Mouse (Mus musculus): ENCODE measurements around the gene Meis2. TPM values are rescaled to one million over a fixed set of nuclear protein-coding genes. Genes with fewer than 3 reads are reported as not detected.

Meis2 gene
- polyA plus RNA-seq, 1 experiment from 2014 or later = 52.8 TPM

- H3K4me3 ChIP-seq (replicated peaks; ENCODE audit: low read depth, low read length) = no peak overlapping the region
- H3K9me3 ChIP-seq (replicated peaks; ENCODE audit: low read length) = no peaks in the 10 kb centered on the region
- 76% methylated on average over 2 of the region's 2 CpGs for WGBS
- H3K27me3 ChIP-seq (ENCODE audit: insufficient read depth, low read length) = no peaks in the 10 kb centered on the region
- H3K4me1 ChIP-seq (replicated peaks; ENCODE audit: insufficient read depth, low read length) = 0 out of 2 replicates have a peak, but pooled peaks cover 3% of the 10 kb centered on the region
- no peak overlapping the region for H3K9ac ChIP-seq (ENCODE audit: low read depth, low read length)
- no peak overlapping the region for H3K27ac ChIP-seq
- ATAC-seq (replicated peaks; ENCODE audit: low FRiP score, low read depth) (no peak), DNase-seq (ENCODE audit: low spot score) (no peak)
- no peak for TF ChIP-seq CTCF (IDR thresholded peaks at IDR 0.05; ENCODE audit: low read depth)
- no peaks in the 10 kb centered on the region for H3K36me3 ChIP-seq (ENCODE audit: insufficient read depth, low read length)
- H3K4me2 ChIP-seq (ENCODE audit: low read length) = no peak overlapping the region
Measured at GRCm38 (mm10) chr2:116078841-116079240, 13.2 kb upstream of the Meis2 start.

GRCm38 (mm10) chr2:116077716-116078115, 12.1 kb upstream of the Meis2 start:
- Histone ChIP-seq H3K4me2 (ENCODE audit: low read length) (no peak overlapping the region), H3K9ac (ENCODE audit: low read depth, low read length) (no peak overlapping the region), H3K4me3 (replicated peaks; ENCODE audit: low read depth, low read length) (no peak overlapping the region), H3K4me1 (replicated peaks; ENCODE audit: insufficient read depth, low read length) (0 out of 2 replicates have a peak, but pooled peaks cover 3% of the 10 kb centered on the region), H3K27ac (no peak overlapping the region), H3K36me3 (ENCODE audit: insufficient read depth, low read length) (no peaks in the 10 kb centered on the region), H3K27me3 (ENCODE audit: insufficient read depth, low read length) (no peaks in the 10 kb centered on the region), H3K9me3 (replicated peaks; ENCODE audit: low read length) (no peaks in the 10 kb centered on the region)
- TF ChIP-seq CTCF (IDR thresholded peaks at IDR 0.05; ENCODE audit: low read depth) = no peak
- DNase-seq (ENCODE audit: low spot score) (no peak), ATAC-seq (replicated peaks; ENCODE audit: low FRiP score, low read depth) (no peak)
- WGBS = 27% methylated on average over 3 of the region's 3 CpGs

DNA sequence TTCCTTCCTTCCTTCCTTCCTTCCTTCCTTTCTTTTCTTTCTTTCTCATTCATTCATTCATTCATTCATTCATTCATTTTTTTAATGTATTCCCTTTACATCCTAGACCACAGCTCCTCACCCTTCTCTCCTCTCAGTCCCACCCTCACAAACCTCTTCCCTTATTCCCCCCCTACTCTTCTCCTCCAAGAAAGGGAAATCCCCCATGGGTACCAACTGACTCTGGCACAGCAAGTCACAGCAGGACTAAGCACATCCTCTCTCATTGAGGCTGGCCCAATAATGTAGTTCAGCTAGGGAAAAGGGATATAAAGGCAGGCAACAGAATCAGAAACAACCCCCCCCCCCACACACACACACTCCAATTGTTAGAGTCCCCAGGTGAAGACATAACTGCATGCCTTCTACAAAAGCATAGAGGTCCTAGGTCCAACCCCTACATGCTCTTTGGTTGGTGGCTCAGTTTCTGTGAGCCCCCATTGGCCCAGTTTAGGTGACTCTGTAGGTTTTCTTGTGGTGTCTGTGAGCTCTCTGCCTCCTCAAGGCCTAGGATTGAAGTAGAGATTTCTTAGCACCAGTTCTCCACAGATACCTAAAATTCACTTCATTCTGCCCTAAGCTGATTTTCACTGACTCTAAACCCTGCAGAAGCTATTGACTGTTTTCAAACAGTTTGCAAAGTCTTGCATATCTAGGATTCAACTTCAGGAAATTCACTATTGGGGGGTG, 11.3 kb upstream of the Meis2 start:
- ATAC-seq (replicated peaks; ENCODE audit: low FRiP score, low read depth) (no peak), DNase-seq (ENCODE audit: low spot score) (no peak)
- Histone ChIP-seq H3K9me3 (replicated peaks; ENCODE audit: low read length) (no peaks in the 10 kb centered on the region), H3K9ac (ENCODE audit: low read depth, low read length) (no peak overlapping the region), H3K4me1 (replicated peaks; ENCODE audit: insufficient read depth, low read length) (0 out of 2 replicates have a peak, but pooled peaks cover 3% of the 10 kb centered on the region), H3K27me3 (ENCODE audit: insufficient read depth, low read length) (no peaks in the 10 kb centered on the region), H3K4me2 (ENCODE audit: low read length) (no peak overlapping the region), H3K27ac (no peak overlapping the region), H3K36me3 (ENCODE audit: insufficient read depth, low read length) (no peaks in the 10 kb centered on the region), H3K4me3 (replicated peaks; ENCODE audit: low read depth, low read length) (no peak overlapping the region)
- TF ChIP-seq CTCF (IDR thresholded peaks at IDR 0.05; ENCODE audit: low read depth) = no peak

DNA sequence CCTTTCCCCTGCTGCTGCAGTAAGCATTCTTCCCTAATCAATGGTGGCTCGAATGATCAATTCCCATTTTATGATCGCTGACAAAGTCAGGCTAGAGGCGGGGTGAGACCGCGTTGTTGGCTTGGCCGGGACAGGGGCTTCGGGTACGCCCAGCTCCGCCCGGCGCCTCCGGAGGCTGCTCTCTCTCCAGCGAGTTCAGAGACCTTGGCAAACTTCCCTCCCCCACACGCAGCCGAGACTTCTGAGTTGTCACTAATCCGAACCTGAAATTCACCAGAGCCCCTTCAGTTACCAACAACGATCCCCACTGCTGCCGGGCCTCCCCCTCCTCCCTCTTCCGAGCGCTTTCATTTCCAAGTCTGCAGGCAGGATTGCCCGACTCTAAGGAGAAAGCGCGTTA, 10.3 kb upstream of the Meis2 start:
- peak overlapping the region; percentile 75 for H3K27ac ChIP-seq
- no peaks in the 10 kb centered on the region for H3K9me3 ChIP-seq (replicated peaks; ENCODE audit: low read length)
- TF ChIP-seq CTCF (IDR thresholded peaks at IDR 0.05; ENCODE audit: low read depth) = no peak
- H3K4me2 ChIP-seq (ENCODE audit: low read length) = peak overlapping the region; percentile 79
- no peaks in the 10 kb centered on the region for H3K27me3 ChIP-seq (ENCODE audit: insufficient read depth, low read length)
- DNase-seq (ENCODE audit: low spot score) (peak; percentile 92), ATAC-seq (replicated peaks; ENCODE audit: low FRiP score, low read depth) (peak; percentile 75)
- no peaks in the 10 kb centered on the region for H3K36me3 ChIP-seq (ENCODE audit: insufficient read depth, low read length)
- H3K4me3 ChIP-seq (replicated peaks; ENCODE audit: low read depth, low read length) = peak overlapping the region; percentile 45
- 0 out of 2 replicates have a peak, but pooled peaks cover 3% of the 10 kb centered on the region for H3K4me1 ChIP-seq (replicated peaks; ENCODE audit: insufficient read depth, low read length)
- H3K9ac ChIP-seq (ENCODE audit: low read depth, low read length) = peak overlapping the region; percentile 61
- under 1% methylated on average over 23 of the region's 23 CpGs for WGBS

GRCm38 (mm10) chr2:116075477-116075876, 9.8 kb upstream of the Meis2 start:
- H3K27ac ChIP-seq = peak overlapping the region; percentile 75
- DNase-seq (ENCODE audit: low spot score) (peak; percentile 75), ATAC-seq (replicated peaks; ENCODE audit: low FRiP score, low read depth) (0 out of 2 replicates have a peak, but pooled peaks have one; percentile 12)
- H3K4me2 ChIP-seq (ENCODE audit: low read length) = peak overlapping the region; percentile 79
- 0 out of 2 replicates have a peak, but pooled peaks cover 3% of the 10 kb centered on the region for H3K4me1 ChIP-seq (replicated peaks; ENCODE audit: insufficient read depth, low read length)
- H3K4me3 ChIP-seq (replicated peaks; ENCODE audit: low read depth, low read length) = peak overlapping the region; percentile 45
- WGBS = 3% methylated on average over 20 of the region's 20 CpGs
- peak overlapping the region; percentile 61 for H3K9ac ChIP-seq (ENCODE audit: low read depth, low read length)
- TF ChIP-seq CTCF (IDR thresholded peaks at IDR 0.05; ENCODE audit: low read depth) = 0 out of 2 replicates have a peak, but pooled peaks have one; percentile 16
- H3K27me3 ChIP-seq (ENCODE audit: insufficient read depth, low read length) = no peaks in the 10 kb centered on the region
- H3K9me3 ChIP-seq (replicated peaks; ENCODE audit: low read length) = no peaks in the 10 kb centered on the region
- no peaks in the 10 kb centered on the region for H3K36me3 ChIP-seq (ENCODE audit: insufficient read depth, low read length)

DNA sequence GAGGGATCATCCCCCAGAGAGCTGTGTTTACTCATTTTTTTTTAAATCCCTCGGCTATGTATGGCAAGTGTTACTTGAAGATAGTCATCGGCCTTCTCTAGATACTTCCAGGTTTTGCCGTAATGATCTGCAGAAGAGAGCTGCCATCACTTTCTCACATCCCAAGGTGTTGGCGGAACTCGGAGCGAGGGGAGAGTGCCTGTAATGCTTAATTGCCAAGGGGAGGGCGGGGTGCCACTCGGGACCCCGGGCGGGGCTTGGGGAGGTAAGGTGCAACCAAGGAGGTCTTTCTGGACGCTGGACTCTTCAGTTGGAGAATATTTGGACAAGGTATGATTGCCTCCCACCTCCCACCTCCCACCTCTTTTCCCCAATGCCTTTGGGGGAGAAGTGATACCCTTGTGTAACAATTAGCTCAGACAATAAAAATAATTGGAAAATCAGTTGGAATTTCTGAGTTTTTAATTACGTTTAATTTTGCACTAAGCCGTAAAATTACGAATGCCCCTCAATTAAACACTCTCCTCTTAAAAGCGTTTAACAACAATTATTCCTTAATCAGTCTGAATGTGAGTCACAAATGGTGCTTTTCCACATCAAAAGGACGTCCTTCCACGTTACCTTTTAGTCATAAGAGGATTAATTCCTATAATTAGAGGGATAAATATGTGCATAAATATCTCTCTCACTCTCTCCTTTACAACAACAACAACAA, 9.2 kb upstream of the Meis2 start:
- 11% methylated on average over 17 of the region's 17 CpGs for WGBS
- no peak for ATAC-seq (replicated peaks; ENCODE audit: low FRiP score, low read depth)
- Histone ChIP-seq H3K4me2 (ENCODE audit: low read length) (peak overlapping the region; percentile 79), H3K27ac (peak overlapping the region; percentile 75), H3K9me3 (replicated peaks; ENCODE audit: low read length) (no peaks in the 10 kb centered on the region), H3K4me1 (replicated peaks; ENCODE audit: insufficient read depth, low read length) (0 out of 2 replicates have a peak, but pooled peaks cover 3% of the 10 kb centered on the region), H3K36me3 (ENCODE audit: insufficient read depth, low read length) (no peaks in the 10 kb centered on the region), H3K27me3 (ENCODE audit: insufficient read depth, low read length) (no peaks in the 10 kb centered on the region), H3K4me3 (replicated peaks; ENCODE audit: low read depth, low read length) (peak overlapping the region; percentile 45), H3K9ac (ENCODE audit: low read depth, low read length) (peak overlapping the region; percentile 61)
- DNase-seq (ENCODE audit: low spot score) = peak; percentile 40
- no peak for TF ChIP-seq CTCF (IDR thresholded peaks at IDR 0.05; ENCODE audit: low read depth)

Measured in kidney, postnatal 0 days (tissue).